In the genomic region with DNA sequence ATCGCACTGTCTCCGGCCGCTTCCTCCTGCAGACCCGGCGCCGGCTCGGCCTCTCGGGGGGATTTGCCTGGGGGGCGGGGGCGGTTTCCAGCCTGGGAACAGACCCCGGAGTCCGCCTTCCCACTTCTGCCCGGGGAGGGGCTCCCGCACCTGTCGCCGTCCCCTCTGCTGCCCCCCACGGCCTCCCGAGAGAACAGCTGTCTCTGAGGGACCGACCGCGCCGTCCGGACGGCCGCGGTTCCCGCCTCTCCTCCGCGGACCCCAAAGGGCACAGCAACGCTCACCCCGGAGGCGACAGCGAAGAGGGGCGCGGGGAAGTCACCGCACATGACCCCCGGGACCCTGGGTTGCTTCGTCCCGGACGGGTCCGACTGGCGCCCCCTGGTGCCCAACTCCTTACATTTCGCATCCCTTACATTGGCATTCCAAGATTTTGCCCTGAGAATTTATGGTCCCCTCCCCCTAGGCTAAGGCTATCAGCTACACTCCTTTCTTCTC, we compare ENCODE assay signal across 1 mouse cellular context.
TF ChIP-seq lines count a peak whose summit lies in the region.

No protein-coding gene starts in this region.

TF ChIP-seq in CH12.LX, 34 proteins besides CTCF, POLR2A, EP300 and RAD21:
- TF ChIP-seq ZNF384 (IDR thresholded peaks at IDR 0.05; ENCODE audit: low read depth, low read length), result no peak
- no peak for TF ChIP-seq USF1 (IDR thresholded peaks at IDR 0.05; ENCODE audit: low read depth, low read length)
- TF ChIP-seq POLR2AphosphoS2 (IDR thresholded peaks at IDR 0.05; ENCODE audit: low read depth, low read length), result no peak
- peak; percentile 40 for TF ChIP-seq SMC3 (IDR thresholded peaks at IDR 0.05; ENCODE audit: low read depth, low read length)
- no peak for TF ChIP-seq ZMIZ1 (IDR thresholded peaks at IDR 0.05; ENCODE audit: low read depth, low read length)
- no peak for TF ChIP-seq ELF1 (IDR thresholded peaks at IDR 0.05; ENCODE audit: low read depth, low read length)
- TF ChIP-seq JUN (IDR thresholded peaks at IDR 0.05; ENCODE audit: insufficient read depth, low read depth, low read length), result no peak
- TF ChIP-seq TCF12 (IDR thresholded peaks at IDR 0.05; ENCODE audit: low read depth, low read length), result peak; percentile 40; the same call in 1 of the 2 replicates
- no peak for TF ChIP-seq ZKSCAN1 (IDR thresholded peaks at IDR 0.05; ENCODE audit: borderline replicate concordance, low read depth, low read length)
- peak; percentile 27; the same call in 1 of the 2 replicates for TF ChIP-seq NELFE (IDR thresholded peaks at IDR 0.05; ENCODE audit: low read depth, low read length)
- TF ChIP-seq CHD1 (IDR thresholded peaks at IDR 0.05; ENCODE audit: low read depth, low read length), result no peak
- peak; percentile 46; the same call in 1 of the 2 replicates for TF ChIP-seq IRF4 (IDR thresholded peaks at IDR 0.05; ENCODE audit: low read depth, low read length)
- TF ChIP-seq MEF2A (IDR thresholded peaks at IDR 0.05; ENCODE audit: borderline replicate concordance, low read depth, low read length), result no peak
- TF ChIP-seq ETS1 (conservative IDR thresholded peaks at IDR 0.05; ENCODE audit: low read depth, low read length), result no peak
- peak; percentile 34; the same call in 1 of the 2 replicates for TF ChIP-seq BHLHE40 (IDR thresholded peaks at IDR 0.05; ENCODE audit: low read depth, low read length)
- TF ChIP-seq HCFC1 (IDR thresholded peaks at IDR 0.05; ENCODE audit: low read depth, low read length), result 0 out of 2 replicates have a peak, but pooled peaks have one; percentile 21
TF ChIP-seq in CH12.LX: peak in this region for 6.
